Mouse (Mus musculus): ENCODE data around the gene Bcl2l13. TPM values are rescaled to one million over a fixed set of nuclear protein-coding genes. Genes with fewer than 3 reads are reported as not detected.

Bcl2l13 gene
- total RNA-seq, 1 experiment, result 19.5 TPM

DNA sequence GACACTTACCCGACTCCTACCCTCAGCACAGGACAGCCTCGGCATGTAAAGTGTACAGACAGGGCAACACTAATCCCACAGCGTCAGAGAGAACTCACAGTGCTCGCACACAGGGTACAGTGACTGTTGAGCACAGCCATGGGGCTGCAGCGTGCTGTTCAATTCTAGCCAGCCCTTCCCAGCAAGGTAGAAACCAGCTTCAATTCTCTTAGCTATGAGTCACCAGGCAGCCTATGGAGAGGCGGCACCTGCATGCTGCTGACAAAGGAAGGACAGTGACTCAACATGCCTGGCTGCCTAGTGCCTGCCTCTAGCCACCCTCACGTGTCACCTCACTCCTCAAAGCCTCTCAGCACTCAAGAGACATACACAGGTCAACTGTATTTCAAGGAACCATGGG lies 38.0 kb upstream of the Bcl2l13 start:
- DNase-seq (ENCODE audit: low read depth, low spot score), result no peak
- no peaks in the 10 kb centered on the region for H3K4me1 ChIP-seq (ENCODE audit: control insufficient read depth in 2 of 2, insufficient read depth in 2 of 2, low read length in 2 of 2, poor library complexity in 1 of 2)
- no peak overlapping the region for H3K4me3 ChIP-seq (ENCODE audit: insufficient read depth in 1 of 2, low read depth in 1 of 2, low read length in 2 of 2, poor library complexity in 1 of 2, severe bottlenecking in 1 of 2)
- H3K36me3 ChIP-seq (ENCODE audit: control insufficient read depth, insufficient read depth, low read length, poor library complexity, severe bottlenecking), result peaks cover 71% of the 10 kb centered on the region
- no peak overlapping the region for H3K9ac ChIP-seq (ENCODE audit: insufficient read depth, low read depth, low read length, poor library complexity, severe bottlenecking)
- no peak for TF ChIP-seq CHD2 (IDR thresholded peaks at IDR 0.05; ENCODE audit: low read depth, low read length)
- TF ChIP-seq ZC3H11A (IDR thresholded peaks at IDR 0.05; ENCODE audit: borderline replicate concordance, low read depth, low read length), result no peak
- no peak for TF ChIP-seq ZNF384 (IDR thresholded peaks at IDR 0.05; ENCODE audit: low read depth, low read length)
- no peak for TF ChIP-seq HCFC1 (IDR thresholded peaks at IDR 0.05; ENCODE audit: borderline replicate concordance, insufficient read depth, low read length)
- no peak for TF ChIP-seq MAFK (IDR thresholded peaks at IDR 0.05; ENCODE audit: insufficient read depth, low read depth, low read length)
- in situ Hi-C loops (cut with MboI; ENCODE audit: low sequenced_read_pairs in 2 of 2, unreplicated experiment in 2 of 2), result no loop called here
- no peaks in the 10 kb centered on the region for H3K9me3 ChIP-seq (ENCODE audit: control insufficient read depth, insufficient read depth, low read depth, low read length)
- H3K27ac ChIP-seq (ENCODE audit: insufficient read depth, low read depth, low read length, poor library complexity, severe bottlenecking), result no peak overlapping the region

GRCm38 (mm10) chr6:120798905-120799304 lies 37.1 kb upstream of the Bcl2l13 start:
- peaks cover 73% of the 10 kb centered on the region for H3K36me3 ChIP-seq (ENCODE audit: control insufficient read depth, insufficient read depth, low read length, poor library complexity, severe bottlenecking)
- H3K4me1 ChIP-seq (ENCODE audit: control insufficient read depth in 2 of 2, insufficient read depth in 2 of 2, low read length in 2 of 2, poor library complexity in 1 of 2), result no peaks in the 10 kb centered on the region
- DNase-seq (ENCODE audit: low read depth, low spot score), result no peak
- H3K9ac ChIP-seq (ENCODE audit: insufficient read depth, low read depth, low read length, poor library complexity, severe bottlenecking), result no peak overlapping the region
- in situ Hi-C loops (cut with MboI; ENCODE audit: low sequenced_read_pairs in 2 of 2, unreplicated experiment in 2 of 2), result no loop called here
- H3K4me3 ChIP-seq (ENCODE audit: insufficient read depth in 1 of 2, low read depth in 1 of 2, low read length in 2 of 2, poor library complexity in 1 of 2, severe bottlenecking in 1 of 2), result no peak overlapping the region
- TF ChIP-seq ZC3H11A (IDR thresholded peaks at IDR 0.05; ENCODE audit: borderline replicate concordance, low read depth, low read length), result no peak
- TF ChIP-seq MAFK (IDR thresholded peaks at IDR 0.05; ENCODE audit: insufficient read depth, low read depth, low read length), result no peak
- TF ChIP-seq ZNF384 (IDR thresholded peaks at IDR 0.05; ENCODE audit: low read depth, low read length), result no peak
- TF ChIP-seq CHD2 (IDR thresholded peaks at IDR 0.05; ENCODE audit: low read depth, low read length), result no peak
- no peak overlapping the region for H3K27ac ChIP-seq (ENCODE audit: insufficient read depth, low read depth, low read length, poor library complexity, severe bottlenecking)
- no peaks in the 10 kb centered on the region for H3K9me3 ChIP-seq (ENCODE audit: control insufficient read depth, insufficient read depth, low read depth, low read length)

DNA sequence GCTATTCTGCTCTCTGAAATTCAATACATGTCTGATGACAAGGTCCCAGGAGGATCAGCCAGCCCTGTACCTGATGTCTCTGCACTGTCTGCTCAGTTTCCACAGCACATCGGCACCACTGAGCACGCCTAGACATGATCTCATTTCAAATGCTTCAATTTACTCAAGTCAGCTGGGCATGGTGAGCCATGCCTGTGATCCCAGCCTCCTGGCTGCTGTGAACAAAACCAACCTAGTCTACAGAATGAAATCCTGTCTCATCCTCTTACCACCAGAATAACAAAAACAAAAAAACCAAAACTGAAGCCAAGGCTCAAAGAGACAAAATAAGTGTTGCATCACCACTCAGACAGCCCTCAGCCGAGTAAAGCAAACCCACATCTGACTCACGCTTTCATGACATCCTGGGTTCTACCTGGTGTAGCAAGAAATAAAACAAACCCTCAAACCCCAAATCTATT lies 36.4 kb upstream of the Bcl2l13 start:
- Histone ChIP-seq H3K9me3 (ENCODE audit: control insufficient read depth, insufficient read depth, low read depth, low read length) (no peaks in the 10 kb centered on the region), H3K27ac (ENCODE audit: insufficient read depth, low read depth, low read length, poor library complexity, severe bottlenecking) (no peak overlapping the region), H3K4me3 (ENCODE audit: insufficient read depth in 1 of 2, low read depth in 1 of 2, low read length in 2 of 2, poor library complexity in 1 of 2, severe bottlenecking in 1 of 2) (no peak overlapping the region), H3K9ac (ENCODE audit: insufficient read depth, low read depth, low read length, poor library complexity, severe bottlenecking) (no peak overlapping the region), H3K36me3 (ENCODE audit: control insufficient read depth, insufficient read depth, low read length, poor library complexity, severe bottlenecking) (peaks cover 75% of the 10 kb centered on the region), H3K4me1 (ENCODE audit: control insufficient read depth in 2 of 2, insufficient read depth in 2 of 2, low read length in 2 of 2, poor library complexity in 1 of 2) (no peaks in the 10 kb centered on the region)
- TF ChIP-seq ZNF384 (IDR thresholded peaks at IDR 0.05; ENCODE audit: low read depth, low read length) (no peak), HCFC1 (IDR thresholded peaks at IDR 0.05; ENCODE audit: borderline replicate concordance, insufficient read depth, low read length) (no peak), ZC3H11A (IDR thresholded peaks at IDR 0.05; ENCODE audit: borderline replicate concordance, low read depth, low read length) (no peak), CHD2 (IDR thresholded peaks at IDR 0.05; ENCODE audit: low read depth, low read length) (no peak), MAFK (IDR thresholded peaks at IDR 0.05; ENCODE audit: insufficient read depth, low read depth, low read length) (no peak)
- DNase-seq (ENCODE audit: low read depth, low spot score), result no peak
- in situ Hi-C loops (cut with MboI; ENCODE audit: low sequenced_read_pairs in 2 of 2, unreplicated experiment in 2 of 2), result no loop called here

DNA sequence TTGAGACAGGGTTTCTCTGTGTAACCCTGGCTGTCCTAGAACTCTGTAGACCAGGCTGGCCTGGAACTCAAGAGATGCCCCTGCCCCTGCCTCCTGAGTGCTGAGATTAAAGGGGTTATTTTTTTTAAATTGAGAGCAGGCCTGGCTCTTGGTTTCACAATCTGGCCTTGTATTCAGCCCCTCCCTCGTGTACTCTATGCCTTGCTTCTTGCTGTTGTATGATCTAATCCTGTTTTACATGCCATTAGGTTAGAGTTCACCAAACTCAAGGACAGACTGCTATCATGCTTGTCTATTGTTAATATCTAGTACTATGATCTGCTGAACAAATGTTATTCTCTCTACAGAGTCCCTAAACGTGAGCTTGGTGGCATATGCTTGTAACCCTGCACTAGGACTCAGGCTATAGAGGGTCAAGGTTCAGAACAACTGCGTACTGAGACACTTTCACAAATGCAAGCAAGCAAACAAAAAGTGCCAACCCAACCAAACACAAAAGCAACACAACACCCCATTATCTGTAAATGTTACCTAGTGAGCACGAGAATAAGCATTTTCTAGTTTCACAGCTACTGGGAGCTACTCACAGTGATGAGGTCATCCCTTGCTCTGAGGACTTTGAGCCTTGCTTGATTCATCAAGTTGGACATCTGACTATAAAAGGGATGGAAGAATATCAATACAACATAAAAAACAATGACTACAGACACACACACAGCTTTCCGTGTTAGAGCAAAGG lies 28.8 kb upstream of the Bcl2l13 start:
- Histone ChIP-seq H3K9ac (ENCODE audit: insufficient read depth, low read depth, low read length, poor library complexity, severe bottlenecking) (no peak overlapping the region), H3K4me3 (ENCODE audit: insufficient read depth in 1 of 2, low read depth in 1 of 2, low read length in 2 of 2, poor library complexity in 1 of 2, severe bottlenecking in 1 of 2) (no peak overlapping the region), H3K36me3 (ENCODE audit: control insufficient read depth, insufficient read depth, low read length, poor library complexity, severe bottlenecking) (peaks cover 38% of the 10 kb centered on the region), H3K9me3 (ENCODE audit: control insufficient read depth, insufficient read depth, low read depth, low read length) (no peaks in the 10 kb centered on the region), H3K4me1 (ENCODE audit: control insufficient read depth in 2 of 2, insufficient read depth in 2 of 2, low read length in 2 of 2, poor library complexity in 1 of 2) (no peaks in the 10 kb centered on the region), H3K27ac (ENCODE audit: insufficient read depth, low read depth, low read length, poor library complexity, severe bottlenecking) (no peak overlapping the region)
- in situ Hi-C loops (cut with MboI; ENCODE audit: low sequenced_read_pairs in 2 of 2, unreplicated experiment in 2 of 2), result no loop called here
- TF ChIP-seq ZNF384 (IDR thresholded peaks at IDR 0.05; ENCODE audit: low read depth, low read length), result no peak
- no peak for TF ChIP-seq CHD2 (IDR thresholded peaks at IDR 0.05; ENCODE audit: low read depth, low read length)
- no peak for TF ChIP-seq MAFK (IDR thresholded peaks at IDR 0.05; ENCODE audit: insufficient read depth, low read depth, low read length)
- TF ChIP-seq HCFC1 (IDR thresholded peaks at IDR 0.05; ENCODE audit: borderline replicate concordance, insufficient read depth, low read length), result no peak
- no peak for TF ChIP-seq ZC3H11A (IDR thresholded peaks at IDR 0.05; ENCODE audit: borderline replicate concordance, low read depth, low read length)
- DNase-seq (ENCODE audit: low read depth, low spot score), result no peak
